Mouse (Mus musculus) CH12.LX (cell line): ENCODE measurements around the gene Zfp219.

ENCODE experiments used
- CTCF ChIP-seq, 2 experiments: IDR thresholded peaks in 1 of 2; conservative IDR thresholded peaks in 1 of 2; 2 replicates each; pipeline ENCODE4 v1.5.1; 2011 to 2012; ENCODE audit warnings: low read depth in 2 of 2, low read length in 2 of 2, improper control_type of control experiment in 1 of 2, inconsistent platforms in 1 of 2, mild to moderate bottlenecking in 1 of 2, moderate library complexity in 1 of 2
- EP300 ChIP-seq: IDR thresholded peaks from 2 replicates; pipeline ENCODE4 v1.6.1; 2011; ENCODE audit warnings: low read length, improper control_type of control experiment
- MAFK ChIP-seq: IDR thresholded peaks from 2 replicates; pipeline ENCODE4 v1.6.1; 2011; ENCODE audit warnings: low read length, improper control_type of control experiment; ENCODE audit not compliant: insufficient replicate concordance
- UBTF ChIP-seq: IDR thresholded peaks from 2 replicates; pipeline ENCODE4 v1.6.1; 2012; ENCODE audit warnings: low read depth, mild to moderate bottlenecking, inconsistent platforms, low read length, improper control_type of control experiment, moderate library complexity
- USF2 ChIP-seq: conservative IDR thresholded peaks from 2 replicates; pipeline ENCODE4 v1.6.1; 2011; ENCODE audit warnings: low read depth, low read length, improper control_type of control experiment
- ZC3H11A ChIP-seq: IDR thresholded peaks from 2 replicates; pipeline ENCODE4 v1.6.1; 2012; ENCODE audit warnings: low read depth, mild to moderate bottlenecking, inconsistent platforms, low read length, improper control_type of control experiment

- TF ChIP-seq ZC3H11A (no peak), CTCF (conservative IDR thresholded peaks at IDR 0.05 in 1 of 2, IDR thresholded peaks at IDR 0.05 in 1 of 2; ENCODE audit: low read depth in 2 of 2, low read length in 2 of 2) (no peak), UBTF (no peak), EP300 (no peak), MAFK (no peak), USF2 (no peak)
Observed at GRCm38 (mm10) chr14:52009361-52009760, 11.2 kb downstream of the Zfp219 start.
